Mouse (Mus musculus) right cerebral cortex, postnatal 14 days (tissue): ENCODE data around the gene Npcd.
"Not testable (repeated sequence)": the region's sequence is repeated elsewhere in the genome, so short reads cannot be mapped to it uniquely, and the experiment has no call there.

Source experiments
- DNase-seq: peaks from one replicate; pipeline ENCODE4 v3.0.0; 2022

Npcd gene

GRCm38 (mm10) chr15:79829431-79829830, 4.6 kb downstream of the Npcd start:
- DNase-seq, result no peak

GRCm38 (mm10) chr15:79828366-79829035, 5.5 kb downstream of the Npcd start:
- peak; percentile 51 for DNase-seq

- DNase-seq, result peak; percentile 30
Measured at GRCm38 (mm10) chr15:79827778-79828210, 6.2 kb downstream of the Npcd start.

GRCm38 (mm10) chr15:79827061-79827777, 6.8 kb downstream of the Npcd start:
- peak; percentile 17 for DNase-seq

GRCm38 (mm10) chr15:79826221-79826935, 7.7 kb downstream of the Npcd start:
- DNase-seq, result peak; percentile 9

- DNase-seq, result no peak
Measured at GRCm38 (mm10) chr15:79825146-79825825, 8.8 kb downstream of the Npcd start.

- DNase-seq, result peak; percentile 37
Measured at GRCm38 (mm10) chr15:79823588-79824280, 10.3 kb downstream of the Npcd start.

GRCm38 (mm10) chr15:79822265-79823199, 11.5 kb downstream of the Npcd start:
- DNase-seq, result peak; percentile 46

GRCm38 (mm10) chr15:79818325-79818724, 15.7 kb downstream of the Npcd start:
- no peak for DNase-seq

- DNase-seq, result no peak
Measured at GRCm38 (mm10) chr15:79813666-79814258, 20.3 kb downstream of the Npcd start.

- not testable (repeated sequence) for DNase-seq
Measured at GRCm38 (mm10) chr15:79812840-79813239, 21.2 kb downstream of the Npcd start.

GRCm38 (mm10) chr15:79810997-79811396, 23.0 kb downstream of the Npcd start:
- no peak for DNase-seq

- DNase-seq, result no peak
Measured at GRCm38 (mm10) chr15:79810061-79810460, 24.0 kb downstream of the Npcd start.

GRCm38 (mm10) chr15:79808658-79809057, 25.4 kb downstream of the Npcd start:
- no peak for DNase-seq

- peak; percentile 55 for DNase-seq
Measured at GRCm38 (mm10) chr15:79808114-79808513, 25.9 kb downstream of the Npcd start.

GRCm38 (mm10) chr15:79807050-79807449, 27.0 kb downstream of the Npcd start:
- no peak for DNase-seq

GRCm38 (mm10) chr15:79805246-79805645, 28.8 kb downstream of the Npcd start:
- no peak for DNase-seq

GRCm38 (mm10) chr15:79804352-79805071, 29.5 kb downstream of the Npcd start, which contains the start of gene Nptxr:
Nptxr (minus strand) TSS chr15:79804766.
- peak; percentile 72 for DNase-seq

GRCm38 (mm10) chr15:79803533-79804351, 30.3 kb downstream of the Npcd start:
- DNase-seq, result peak; percentile 31
